Mouse (Mus musculus) MEL (cell line): ENCODE data around the gene Naa15.

Source experiments
- CHD1 ChIP-seq: IDR thresholded peaks from 2 replicates; pipeline ENCODE4 v1.6.1; 2012; ENCODE audit warnings: low read depth, mild to moderate bottlenecking, inconsistent platforms, low read length, improper control_type of control experiment
- CHD2 ChIP-seq: IDR thresholded peaks from 2 replicates; pipeline ENCODE4 v1.6.1; 2011; ENCODE audit warnings: low read length, improper control_type of control experiment
- CTCF ChIP-seq, 3 experiments: IDR thresholded peaks in 2 of 3; conservative IDR thresholded peaks in 1 of 3; 2 replicates each; pipeline ENCODE4 v1.5.1; 2011 to 2012; ENCODE audit warnings: low read length in 3 of 3, low read depth in 2 of 3, mild to moderate bottlenecking in 2 of 3, improper control_type of control experiment in 1 of 3, inconsistent platforms in 1 of 3, mixed read lengths in 1 of 3, moderate library complexity in 1 of 3; ENCODE audit not compliant: control insufficient read depth in 1 of 3, insufficient read depth in 1 of 3, poor library complexity in 1 of 3, severe bottlenecking in 1 of 3
- EP300 ChIP-seq, 2 experiments: IDR thresholded peaks; 2 replicates each; pipeline ENCODE4 v1.6.1; 2011; ENCODE audit warnings: improper control_type of control experiment in 2 of 2, low read length in 2 of 2, low read depth in 1 of 2, mild to moderate bottlenecking in 1 of 2
- HCFC1 ChIP-seq: IDR thresholded peaks from 2 replicates; pipeline ENCODE4 v1.6.1; 2012; ENCODE audit warnings: low read depth, mild to moderate bottlenecking, inconsistent platforms, low read length, improper control_type of control experiment, moderate library complexity
- MYB ChIP-seq: IDR thresholded peaks from 2 replicates; pipeline ENCODE4 v1.6.1; 2011; ENCODE audit warnings: mild to moderate bottlenecking, low read depth, low read length, improper control_type of control experiment
- POLR2A ChIP-seq, 2 experiments: IDR thresholded peaks; 2 replicates each; pipeline ENCODE4 v1.6.1; 2011 to 2012; ENCODE audit warnings: low read length in 2 of 2, mild to moderate bottlenecking in 2 of 2, control low read depth in 1 of 2, improper control_type of control experiment in 1 of 2, low read depth in 1 of 2, moderate library complexity in 1 of 2; ENCODE audit not compliant: control insufficient read depth in 1 of 2, insufficient read depth in 1 of 2, poor library complexity in 1 of 2
- RAD21 ChIP-seq: IDR thresholded peaks from 2 replicates; pipeline ENCODE4 v1.6.1; 2011; ENCODE audit warnings: mild to moderate bottlenecking, low read depth, low read length, improper control_type of control experiment
- TCF12 ChIP-seq: IDR thresholded peaks from 2 replicates; pipeline ENCODE4 v1.6.1; 2014; ENCODE audit warnings: low read depth, mild to moderate bottlenecking, inconsistent platforms, low read length, improper control_type of control experiment, moderate library complexity
- ZC3H11A ChIP-seq: IDR thresholded peaks from 2 replicates; pipeline ENCODE4 v1.6.1; 2012; ENCODE audit warnings: low read depth, mild to moderate bottlenecking, inconsistent platforms, low read length, improper control_type of control experiment
- ZKSCAN1 ChIP-seq: IDR thresholded peaks from 2 replicates; pipeline ENCODE4 v1.6.1; 2012; ENCODE audit warnings: low read depth, mild to moderate bottlenecking, inconsistent platforms, low read length, improper control_type of control experiment, moderate library complexity

- TF ChIP-seq CTCF (IDR thresholded peaks at IDR 0.05 in 2 of 3, conservative IDR thresholded peaks at IDR 0.05 in 1 of 3; ENCODE audit: control insufficient read depth in 1 of 3, insufficient read depth in 1 of 3, low read depth in 2 of 3, low read length in 3 of 3, poor library complexity in 1 of 3, severe bottlenecking in 1 of 3) = no peak
- no peak for TF ChIP-seq ZC3H11A
- no peak for TF ChIP-seq HCFC1
- no peak for TF ChIP-seq EP300 (IDR thresholded peaks at IDR 0.05; ENCODE audit: low read depth in 1 of 2, low read length in 2 of 2)
- TF ChIP-seq POLR2A (IDR thresholded peaks at IDR 0.05; ENCODE audit: control insufficient read depth in 1 of 2, insufficient read depth in 1 of 2, low read depth in 1 of 2, low read length in 2 of 2, poor library complexity in 1 of 2) = no peak
- TF ChIP-seq ZKSCAN1 = no peak
- no peak for TF ChIP-seq CHD1
- no peak for TF ChIP-seq CHD2
- TF ChIP-seq TCF12 = no peak
- no peak for TF ChIP-seq RAD21
- no peak for TF ChIP-seq MYB
Observed at GRCm38 (mm10) chr3:51505465-51505864, 90.5 kb downstream of the Naa15 start.
